Mouse (Mus musculus) forebrain, postnatal 0 days (tissue): ENCODE results near the gene Tpp2. TPM values are rescaled to one million over a fixed set of nuclear protein-coding genes. Genes with fewer than 3 reads are reported as not detected.

Source experiments
- ATAC-seq: fragments of 200-750 bp; cut with Nextera tagmentation; 2 replicates; pipeline ENCODE4 v1.8.0; 2017; ENCODE audit warnings: mild to moderate bottlenecking, moderate library complexity
- DNase-seq: peaks from one replicate; pipeline ENCODE4 v3.0.0-alpha.2; 2015
- H3K27ac ChIP-seq: fragments of 300-500 bp; sonication (generic); 2 replicates; pipeline ENCODE4 v1.5.1; 2014; ENCODE audit warnings: low read depth, mild to moderate bottlenecking, antibody characterized with exemption, low read length, moderate library complexity, mixed read lengths
- H3K27me3 ChIP-seq: fragments of 300-500 bp; sonication (generic); 2 replicates; pipeline ENCODE4 v1.6.1; 2014; ENCODE audit warnings: mild to moderate bottlenecking, low read length, mixed read lengths; ENCODE audit not compliant: insufficient read depth
- H3K36me3 ChIP-seq: fragments of 300-500 bp; sonication (generic); 2 replicates; pipeline ENCODE4 v1.6.1; 2014; ENCODE audit warnings: mild to moderate bottlenecking, moderate library complexity; ENCODE audit not compliant: insufficient read depth
- H3K4me1 ChIP-seq: fragments of 300-500 bp; sonication (generic); 2 replicates; pipeline ENCODE4 v1.6.1; 2014; ENCODE audit warnings: antibody characterized with exemption; ENCODE audit not compliant: insufficient read depth
- H3K4me2 ChIP-seq: fragments of 300-500 bp; sonication (generic); 2 replicates; pipeline ENCODE4 v1.6.1; 2014; ENCODE audit warnings: low read depth, mild to moderate bottlenecking, moderate library complexity
- H3K4me3 ChIP-seq: fragments of 300-500 bp; sonication (generic); 2 replicates; pipeline ENCODE4 v1.5.1; 2014; ENCODE audit warnings: low read depth, low read length, mixed read lengths
- H3K9ac ChIP-seq: fragments of 300-500 bp; sonication (generic); 2 replicates; pipeline ENCODE4 v1.6.1; 2014; ENCODE audit warnings: mild to moderate bottlenecking
- H3K9me3 ChIP-seq: fragments of 300-500 bp; sonication (generic); 2 replicates; pipeline ENCODE4 v1.6.1; 2016; ENCODE audit warnings: low read length
- CTCF ChIP-seq: sonication (generic); IDR thresholded peaks from 2 replicates; pipeline ENCODE4 v1.5.1; 2016; ENCODE audit warnings: antibody characterized with exemption, control low read depth, low read depth
- WGBS: fragments of 180-500 bp; shearing (Covaris S2); extraction: QIAGEN DNeasy Blood & Tissue Kit; methylation state at CpG from one replicate; pipeline ENCODE4 v1.1.7; 2014; 5-methylcytosine and 5-hydroxymethylcytosine counted together
- polyA plus RNA-seq: library from polyadenylated mRNA; unstranded; fragments of >200 nt; fragmentation: Nextera tagmentation; extraction: Ambion mirVana; gene quantifications from 2 replicates; pipeline ENCODE4 v1.2.1, GENCODE M21; 2015
- total RNA-seq: library from RNA; depleted of rRNA; stranded (reverse); fragments of >200 nt; gene quantifications from 2 replicates; pipeline ENCODE4 v1.2.3, GENCODE M21; 2014

Tpp2 gene
- total and polyA plus RNA-seq, 2 experiments from 2014 or later = 50.6 to 54.2 TPM

GRCm38 (mm10) chr1:43953679-43954078 is 20.2 kb downstream of the Tpp2 start:
- H3K27ac ChIP-seq = no peak overlapping the region
- ATAC-seq (no peak), DNase-seq (no peak)
- TF ChIP-seq CTCF = no peak
- no peak overlapping the region for H3K4me2 ChIP-seq
- H3K27me3 ChIP-seq = no peaks in the 10 kb centered on the region
- WGBS = 97% methylated on average over 3 of the region's 3 CpGs
- H3K4me3 ChIP-seq = no peak overlapping the region
- H3K9ac ChIP-seq = no peak overlapping the region
- H3K9me3 ChIP-seq = no peaks in the 10 kb centered on the region
- H3K4me1 ChIP-seq = no peaks in the 10 kb centered on the region
- H3K36me3 ChIP-seq = peaks cover 26% of the 10 kb centered on the region

- Histone ChIP-seq H3K27me3 (no peaks in the 10 kb centered on the region), H3K36me3 (peaks cover 29% of the 10 kb centered on the region), H3K9ac (no peak overlapping the region), H3K27ac (no peak overlapping the region), H3K9me3 (no peaks in the 10 kb centered on the region), H3K4me1 (no peaks in the 10 kb centered on the region), H3K4me2 (no peak overlapping the region), H3K4me3 (no peak overlapping the region)
- WGBS = 99% methylated on average over 4 of the region's 4 CpGs
- no peak for DNase-seq
- ATAC-seq = no peak
- no peak for TF ChIP-seq CTCF
Measured at GRCm38 (mm10) chr1:43964381-43964780, 30.9 kb downstream of the Tpp2 start.

- peak; percentile 41 for TF ChIP-seq CTCF
- no peak overlapping the region for H3K4me3 ChIP-seq
- H3K27me3 ChIP-seq = no peaks in the 10 kb centered on the region
- peaks cover 27% of the 10 kb centered on the region for H3K36me3 ChIP-seq
- no peak overlapping the region for H3K9ac ChIP-seq
- no peaks in the 10 kb centered on the region for H3K4me1 ChIP-seq
- H3K9me3 ChIP-seq = no peaks in the 10 kb centered on the region
- WGBS = 87% methylated on average over 4 of the region's 4 CpGs
- no peak overlapping the region for H3K27ac ChIP-seq
- ATAC-seq (no peak), DNase-seq (no peak)
- no peak overlapping the region for H3K4me2 ChIP-seq
Measured at GRCm38 (mm10) chr1:43966756-43967155, 33.3 kb downstream of the Tpp2 start.

GRCm38 (mm10) chr1:43969361-43969760 is 35.9 kb downstream of the Tpp2 start:
- H3K27me3 ChIP-seq = no peaks in the 10 kb centered on the region
- DNase-seq = no peak
- H3K27ac ChIP-seq = no peak overlapping the region
- H3K4me1 ChIP-seq = no peaks in the 10 kb centered on the region
- no peak for TF ChIP-seq CTCF
- no peak overlapping the region for H3K9ac ChIP-seq
- H3K9me3 ChIP-seq = no peaks in the 10 kb centered on the region
- WGBS = 89% methylated on average over 3 of the region's 3 CpGs
- no peak for ATAC-seq
- H3K4me2 ChIP-seq = no peak overlapping the region
- H3K36me3 ChIP-seq = peaks cover 32% of the 10 kb centered on the region
- H3K4me3 ChIP-seq = no peak overlapping the region

- 81% methylated on average over 3 of the region's 3 CpGs for WGBS
- no peaks in the 10 kb centered on the region for H3K4me1 ChIP-seq
- ATAC-seq = no peak
- H3K4me2 ChIP-seq = no peak overlapping the region
- no peak overlapping the region for H3K27ac ChIP-seq
- DNase-seq = no peak
- H3K27me3 ChIP-seq = no peaks in the 10 kb centered on the region
- no peak overlapping the region for H3K4me3 ChIP-seq
- H3K9me3 ChIP-seq = no peaks in the 10 kb centered on the region
- H3K9ac ChIP-seq = no peak overlapping the region
- no peak for TF ChIP-seq CTCF
- H3K36me3 ChIP-seq = peaks cover 30% of the 10 kb centered on the region
Measured at GRCm38 (mm10) chr1:43971089-43971488, 37.6 kb downstream of the Tpp2 start.

DNA sequence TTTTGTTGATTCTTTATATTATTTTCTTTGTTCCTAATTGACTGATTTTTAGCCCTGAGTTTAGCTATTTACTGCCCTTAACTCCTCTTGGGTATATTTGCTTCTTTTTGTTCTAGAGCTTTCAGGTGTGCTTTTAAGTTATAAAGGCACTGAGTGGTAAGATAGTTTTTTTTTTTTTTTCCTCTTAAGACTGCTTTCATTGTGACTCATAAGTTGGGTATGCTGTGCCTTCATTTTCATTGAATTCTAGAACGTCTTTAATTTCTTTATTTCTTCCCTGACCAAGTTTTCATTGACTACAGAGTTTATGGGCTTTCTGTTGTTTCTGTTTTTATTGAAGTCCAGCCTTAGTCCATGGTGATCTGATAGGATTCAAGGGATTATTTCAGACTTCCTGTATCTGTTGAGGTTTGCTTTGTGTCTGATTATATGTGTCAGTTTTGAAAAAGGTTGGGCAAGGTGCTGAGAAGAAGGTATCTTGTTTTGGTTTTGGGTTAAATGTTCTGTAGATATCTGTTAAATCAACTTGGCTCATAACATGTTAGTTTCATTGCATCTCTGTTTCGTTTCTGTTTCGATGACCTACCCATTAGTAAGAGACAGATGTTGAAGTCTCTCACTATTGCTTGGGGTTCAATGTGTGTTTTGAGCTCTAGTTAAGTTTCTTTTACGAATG is 63.6 kb downstream of the Tpp2 start:
- DNase-seq (no peak), ATAC-seq (no peak)
- Histone ChIP-seq H3K27me3 (no peaks in the 10 kb centered on the region), H3K27ac (no peak overlapping the region), H3K36me3 (peaks cover 32% of the 10 kb centered on the region), H3K4me2 (no peak overlapping the region), H3K9me3 (no peaks in the 10 kb centered on the region), H3K4me3 (no peak overlapping the region), H3K4me1 (no peaks in the 10 kb centered on the region), H3K9ac (no peak overlapping the region)
- no peak for TF ChIP-seq CTCF
- WGBS = 98% methylated on average over 4 of the region's 4 CpGs

GRCm38 (mm10) chr1:44004513-44004912 is 71.1 kb downstream of the Tpp2 start:
- Histone ChIP-seq H3K27me3 (no peaks in the 10 kb centered on the region), H3K4me3 (no peak overlapping the region), H3K27ac (no peak overlapping the region), H3K9ac (no peak overlapping the region), H3K4me2 (no peak overlapping the region), H3K9me3 (no peaks in the 10 kb centered on the region), H3K4me1 (no peaks in the 10 kb centered on the region), H3K36me3 (peaks cover 24% of the 10 kb centered on the region)
- TF ChIP-seq CTCF = no peak
- ATAC-seq (no peak), DNase-seq (no peak)
- WGBS = 92% methylated on average over 2 of the region's 2 CpGs
